Mouse (Mus musculus): Measurements from ENCODE around the gene Palm2.

Gene Palm2

DNA sequence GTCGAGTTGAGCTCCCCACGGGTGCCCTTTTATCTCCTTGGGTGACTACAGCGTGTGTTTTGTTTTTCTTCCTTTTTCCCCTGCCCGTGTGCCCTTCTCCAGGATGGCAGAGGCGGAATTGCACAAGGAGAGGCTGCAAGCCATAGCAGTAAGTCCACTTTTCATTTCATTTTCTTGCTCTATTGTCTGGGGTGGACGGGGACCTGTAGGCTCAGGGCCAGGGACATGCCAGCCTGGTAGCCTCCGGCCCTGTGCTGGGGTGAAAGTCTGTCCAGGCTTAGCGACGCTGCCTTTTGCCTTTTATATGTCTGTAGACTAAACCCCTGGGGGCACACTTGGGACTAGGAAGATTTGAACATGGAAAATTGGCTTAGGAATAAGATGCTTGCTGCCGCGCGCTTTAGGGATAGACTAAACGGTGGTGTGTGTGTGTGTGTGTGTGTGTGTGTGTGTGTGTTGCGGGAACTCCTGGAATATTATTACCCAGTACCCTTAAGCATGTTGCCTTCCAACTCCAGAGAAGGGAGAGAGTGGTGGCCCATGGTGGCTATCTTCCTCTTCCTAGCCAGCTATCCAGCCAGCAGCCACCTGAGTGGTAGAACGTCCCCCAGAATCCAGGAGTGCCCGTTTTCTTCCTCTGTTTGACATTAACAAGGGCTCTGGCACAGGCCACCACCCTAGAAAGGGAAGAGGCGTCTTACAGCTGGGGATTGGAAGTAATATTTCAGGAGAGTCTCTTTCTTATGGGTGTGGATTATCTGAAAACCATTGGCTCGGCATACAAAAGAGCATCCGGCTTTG lies 134.4 kb downstream of the Palm2 start:
- DNase-seq (ENCODE audit: extremely low spot score): peak; percentile 33

DNA sequence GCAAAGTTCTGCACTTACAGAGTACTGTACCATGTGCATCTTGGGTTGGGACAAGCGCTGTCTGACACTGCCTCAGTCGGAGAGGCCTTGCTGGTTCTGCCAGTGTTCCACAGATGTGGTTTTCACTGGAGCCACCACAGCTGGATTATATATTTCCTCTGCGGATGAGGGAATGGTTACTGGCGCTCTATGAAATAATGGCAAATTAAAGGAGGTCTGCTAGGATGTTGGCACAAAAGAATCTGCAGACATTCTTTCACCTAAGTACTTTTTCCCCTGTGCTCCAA lies 135.0 kb downstream of the Palm2 start:
- no peak for DNase-seq (ENCODE audit: extremely low spot score)

DNA sequence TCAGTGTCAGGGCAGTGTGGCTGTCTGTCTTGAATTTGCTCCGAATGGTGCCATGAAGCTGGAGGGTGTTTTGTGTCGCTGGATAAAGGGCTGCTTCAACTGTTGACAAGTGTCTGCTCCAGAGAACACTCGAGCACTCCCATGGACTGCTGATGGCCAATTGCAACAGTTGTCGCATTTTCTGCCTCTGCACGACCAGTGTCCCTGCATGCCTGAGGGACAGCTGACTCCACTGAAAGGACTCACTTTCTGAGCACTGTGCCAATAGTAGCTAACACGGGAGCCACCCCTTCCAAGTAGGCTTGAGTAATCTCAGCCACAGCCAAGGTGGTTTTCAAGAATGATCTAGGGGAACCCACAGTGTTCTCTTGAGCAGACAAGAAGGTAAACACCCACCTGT lies 135.7 kb downstream of the Palm2 start:
- no peak for DNase-seq (ENCODE audit: extremely low spot score)

DNA sequence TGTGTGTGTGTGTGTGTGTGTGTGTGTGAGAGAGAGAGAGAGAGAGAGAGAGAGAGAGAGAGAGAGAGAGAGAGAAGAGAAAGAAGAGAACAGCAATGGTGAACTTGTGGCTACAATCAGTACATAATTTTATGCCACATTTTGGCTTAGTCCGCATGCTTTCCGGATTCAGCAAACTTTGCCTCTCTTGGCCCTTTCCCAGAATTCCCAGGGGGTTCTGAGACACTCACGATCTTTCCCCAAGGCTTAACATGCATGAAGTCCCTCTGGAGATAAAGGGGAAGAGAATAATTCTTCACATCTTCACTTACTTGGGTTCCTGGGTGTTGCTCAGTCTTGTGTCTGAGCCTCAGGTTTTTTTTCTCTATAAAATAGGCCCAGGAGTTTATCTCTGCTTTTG lies 136.2 kb downstream of the Palm2 start:
- no peak for DNase-seq (ENCODE audit: extremely low spot score)

DNA sequence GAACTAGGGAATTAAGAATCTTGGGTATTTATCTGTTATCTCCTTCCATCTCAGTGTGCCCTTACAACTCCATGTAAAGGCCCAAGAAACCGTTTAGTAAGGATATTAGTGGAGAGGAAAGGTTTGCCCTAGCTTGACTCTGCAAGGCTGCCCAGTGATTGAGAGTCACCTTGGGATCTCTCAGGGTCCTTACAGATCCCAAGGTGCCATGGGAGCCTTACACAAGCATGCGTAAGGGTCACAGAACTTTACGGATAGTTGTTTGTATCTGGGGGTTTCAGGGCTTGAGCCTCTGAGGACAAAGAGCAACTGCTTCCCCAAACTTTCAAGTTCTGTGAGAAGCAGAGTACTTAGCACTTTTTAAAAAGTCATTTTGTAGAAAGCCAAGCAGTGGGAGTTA lies 140.1 kb downstream of the Palm2 start:
- no peak for DNase-seq (ENCODE audit: extremely low spot score)

DNA sequence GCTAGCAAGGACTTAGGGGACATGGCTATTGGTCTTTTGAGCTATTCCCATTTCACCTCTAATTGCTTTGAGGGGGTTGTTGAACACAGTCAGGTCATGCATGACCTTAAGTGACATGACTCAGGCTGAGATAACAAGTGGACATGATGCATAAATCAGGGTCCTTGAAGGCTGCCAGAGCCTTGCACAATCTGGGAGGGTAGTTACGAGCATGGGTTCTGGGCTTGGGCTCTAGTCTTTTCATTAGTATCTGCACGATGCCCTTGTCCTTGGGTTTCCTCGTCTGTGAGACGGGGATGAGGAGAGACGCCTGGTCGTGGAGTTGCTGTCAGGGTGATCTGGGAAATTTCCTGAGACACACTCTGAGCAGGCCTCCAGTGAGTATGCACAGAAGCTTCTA lies 140.6 kb downstream of the Palm2 start:
- DNase-seq (ENCODE audit: extremely low spot score): no peak

DNA sequence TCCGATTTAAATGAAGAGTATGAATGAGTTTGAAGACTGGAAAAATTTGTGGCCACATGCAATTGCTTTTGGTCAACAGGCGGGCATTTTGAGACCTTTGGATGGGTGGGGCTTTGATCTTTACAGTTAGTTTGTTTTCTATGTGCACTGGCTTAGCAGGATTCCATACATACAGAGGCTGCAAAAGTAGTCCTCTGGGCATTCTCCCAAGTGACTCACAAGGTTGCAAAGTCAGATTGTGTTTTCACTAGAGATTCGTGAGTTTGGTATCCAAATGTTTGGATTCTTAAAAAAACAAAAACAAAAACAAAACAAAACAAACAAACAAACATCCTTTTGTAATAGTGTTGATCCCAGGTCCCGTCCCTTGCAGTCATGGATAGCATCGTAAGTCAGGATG lies 141.6 kb downstream of the Palm2 start:
- DNase-seq (ENCODE audit: extremely low spot score): no peak

DNA sequence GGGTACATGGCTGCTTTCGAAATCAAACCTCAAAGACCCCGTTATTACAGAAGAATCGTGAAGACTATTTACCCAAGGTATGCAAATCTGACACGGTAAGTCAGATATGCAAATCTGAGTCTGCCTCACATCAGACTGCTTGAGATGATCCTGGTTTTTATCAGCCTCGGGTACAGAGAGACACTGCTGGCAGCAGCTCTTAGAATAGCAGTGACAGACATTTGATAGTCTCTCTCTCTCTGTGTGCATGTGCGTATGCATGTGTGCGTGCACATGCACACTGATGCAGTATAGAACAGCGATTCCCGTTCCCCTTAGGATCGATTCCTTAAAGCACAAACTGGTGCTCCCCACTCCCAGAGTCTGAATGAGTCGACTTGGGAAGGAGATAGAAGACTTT lies 142.0 kb downstream of the Palm2 start:
- no peak for DNase-seq (ENCODE audit: extremely low spot score)

DNA sequence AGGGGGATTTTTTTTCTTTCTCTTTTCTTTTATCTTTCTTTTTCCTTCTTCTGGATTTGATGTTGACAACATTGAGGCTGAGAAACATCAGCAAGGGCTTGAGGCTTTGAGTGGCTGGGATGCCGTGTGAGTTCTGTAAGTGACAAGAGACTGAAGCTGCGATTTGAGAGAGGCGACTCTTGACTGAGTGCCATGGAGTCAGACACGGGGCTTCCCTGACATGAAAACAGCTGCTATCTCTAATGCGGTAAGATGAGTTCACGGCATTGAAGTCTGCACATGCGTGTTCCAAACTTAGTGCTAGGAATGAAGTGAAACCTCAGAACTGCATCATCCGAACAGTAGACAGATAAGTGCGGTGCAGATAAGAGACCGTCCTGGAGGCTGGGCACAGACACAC lies 145.6 kb downstream of the Palm2 start:
- DNase-seq (ENCODE audit: extremely low spot score): no peak

DNA sequence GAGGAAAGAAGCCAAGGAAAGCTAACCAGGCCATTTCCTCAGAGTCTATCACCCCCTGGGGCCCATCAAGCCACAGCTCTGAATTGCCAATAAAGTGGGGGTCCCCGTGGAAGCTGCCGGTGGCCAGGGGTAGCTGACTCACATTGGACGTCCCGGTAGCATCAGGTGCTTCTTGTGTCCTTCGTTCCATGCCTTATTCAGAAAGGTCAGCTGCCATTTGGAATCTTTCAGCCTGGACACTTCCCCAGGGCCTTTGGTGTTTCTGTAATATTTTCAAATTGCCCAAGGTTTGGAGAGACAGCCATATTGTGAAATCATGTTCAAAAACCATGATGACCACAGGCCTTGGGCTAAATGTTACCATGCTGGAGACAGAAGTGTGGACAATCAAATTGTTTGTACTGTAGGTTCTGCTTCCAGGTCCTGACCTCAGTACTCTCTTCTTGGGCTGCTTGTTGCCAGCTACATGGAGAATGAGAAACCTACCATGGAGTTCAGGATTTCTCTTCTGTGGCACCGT lies 151.3 kb downstream of the Palm2 start:
- DNase-seq (ENCODE audit: extremely low spot score): no peak

DNA sequence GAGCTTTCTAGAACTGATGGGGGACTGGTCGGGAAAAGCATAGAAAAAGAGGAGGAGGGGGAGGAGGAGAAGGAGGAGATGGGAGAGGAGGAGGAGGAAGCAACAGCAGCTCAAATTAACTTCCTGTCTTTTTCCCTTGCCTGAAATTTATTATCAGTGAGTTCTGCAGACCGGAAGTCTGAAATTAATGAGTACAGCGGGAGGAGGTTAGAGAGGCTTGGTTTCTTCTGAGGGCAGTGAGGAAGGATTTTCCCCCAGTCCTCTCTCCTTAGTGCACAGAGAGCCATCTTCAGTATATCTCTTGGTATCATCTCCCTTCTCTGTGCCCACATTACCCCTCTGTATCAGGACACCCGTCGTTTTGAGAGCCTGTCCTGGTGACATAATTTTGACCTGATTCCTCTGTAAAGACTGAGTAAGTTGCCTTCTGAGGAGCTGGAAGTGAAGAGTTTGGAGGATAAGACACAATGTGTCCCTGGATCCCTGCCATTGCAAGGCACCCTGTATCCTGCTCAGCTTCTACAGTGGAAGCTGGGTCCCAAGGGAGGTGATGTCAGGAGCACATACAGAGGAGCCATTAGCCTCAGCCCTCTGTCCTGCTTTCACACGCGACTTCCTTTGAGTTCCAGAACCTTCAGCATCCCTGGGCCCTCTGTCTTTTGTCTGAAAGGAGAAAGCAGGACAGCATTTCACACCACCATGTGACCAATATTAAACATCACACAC lies 153.0 kb downstream of the Palm2 start:
- no peak for DNase-seq (ENCODE audit: extremely low spot score)

DNA sequence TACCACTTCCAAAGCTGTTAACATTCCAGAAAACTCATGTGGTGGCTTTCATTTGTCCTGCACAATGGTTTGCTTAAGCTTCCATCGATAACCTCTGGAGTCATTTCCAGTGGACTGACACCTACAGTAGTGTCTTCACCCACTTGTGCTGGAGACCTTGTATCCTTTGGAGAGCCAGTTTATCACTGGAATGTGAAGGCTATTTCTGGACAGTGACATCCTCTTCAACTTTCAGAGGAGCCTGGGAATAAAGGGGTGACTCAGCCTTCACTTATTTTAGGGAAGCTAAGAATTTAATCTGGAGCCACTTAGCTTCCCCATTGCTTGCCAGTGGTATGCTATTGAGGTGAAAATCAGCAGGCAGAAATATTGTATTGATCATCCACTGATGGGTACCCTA lies 154.3 kb downstream of the Palm2 start:
- no peak for DNase-seq (ENCODE audit: extremely low spot score)

DNA sequence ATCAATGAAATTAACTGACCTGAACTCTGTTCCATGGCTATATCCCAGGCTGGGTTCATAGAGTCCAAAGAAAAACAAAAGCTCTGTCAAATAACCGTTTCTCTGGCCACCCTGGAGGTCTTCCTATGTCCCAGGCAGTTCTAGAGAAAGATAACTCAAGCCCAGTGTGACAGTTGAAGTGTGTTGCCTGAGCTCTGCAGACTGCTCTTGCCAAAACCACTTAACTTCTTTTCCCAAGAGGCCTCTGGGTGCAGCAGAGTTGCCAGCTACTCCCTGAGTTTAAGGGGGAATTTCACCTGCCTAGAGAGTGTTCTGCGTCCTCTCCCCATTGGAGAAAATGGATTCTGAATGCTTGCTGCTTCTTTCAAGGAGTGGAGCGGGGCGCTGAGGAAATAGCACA lies 158.7 kb downstream of the Palm2 start:
- DNase-seq (ENCODE audit: extremely low spot score): no peak

DNA sequence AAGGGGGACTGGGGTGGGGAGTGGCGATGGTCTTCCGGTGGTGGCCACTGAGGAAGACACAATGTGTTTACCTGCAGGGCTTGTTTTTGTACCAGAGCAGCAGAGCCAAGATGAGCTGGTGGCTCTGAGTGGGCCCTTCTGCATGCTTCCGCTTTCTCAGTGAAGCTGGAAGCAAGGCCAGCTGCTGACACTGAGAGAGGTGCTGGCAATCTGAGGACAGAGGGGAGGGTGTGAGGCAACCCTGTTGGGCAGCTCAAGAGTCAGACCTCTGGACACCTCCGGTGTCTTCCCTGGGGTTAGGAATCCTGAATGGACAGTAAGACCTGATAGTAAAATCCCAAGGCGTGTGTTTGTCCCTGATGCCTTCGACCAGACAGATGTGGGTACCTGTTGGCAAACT lies 165.9 kb downstream of the Palm2 start:
- no peak for DNase-seq (ENCODE audit: extremely low spot score)

DNA sequence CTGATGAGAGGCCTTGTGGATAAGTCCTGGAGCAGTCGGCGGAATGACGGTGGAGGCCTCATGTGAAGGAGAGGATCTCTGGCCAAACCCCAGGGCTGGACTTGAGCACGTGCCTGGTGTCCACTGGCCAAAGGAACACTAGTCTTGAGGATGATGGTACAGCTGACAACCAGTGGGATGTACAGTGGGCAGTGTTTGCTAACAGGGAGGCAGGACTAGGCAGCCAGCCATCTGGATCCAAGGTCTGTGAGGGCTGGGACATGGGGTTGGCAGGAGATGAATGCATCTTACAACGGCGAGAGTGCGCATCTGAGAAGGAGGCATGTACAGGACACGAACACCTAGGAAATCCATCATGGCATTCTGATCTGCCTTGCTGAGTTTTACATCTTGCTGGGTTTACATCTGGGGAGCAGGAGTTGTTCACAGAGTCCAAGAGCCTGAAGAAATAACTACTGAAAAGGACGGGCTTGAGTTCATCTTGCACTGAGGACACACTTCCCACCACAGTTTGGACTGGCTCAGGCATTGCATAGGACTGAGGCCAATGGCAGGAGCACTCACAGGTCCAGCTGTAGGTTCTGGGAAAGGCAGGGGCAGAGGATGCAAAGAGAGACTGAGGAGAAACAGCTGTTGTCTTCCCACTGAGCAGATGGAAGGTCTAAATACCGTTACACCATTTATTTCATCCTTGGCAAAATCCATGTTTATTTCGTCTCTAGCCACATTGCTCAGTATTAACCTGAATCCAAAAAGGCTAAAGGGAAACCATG lies 166.8 kb downstream of the Palm2 start:
- no peak for DNase-seq (ENCODE audit: extremely low spot score)

DNA sequence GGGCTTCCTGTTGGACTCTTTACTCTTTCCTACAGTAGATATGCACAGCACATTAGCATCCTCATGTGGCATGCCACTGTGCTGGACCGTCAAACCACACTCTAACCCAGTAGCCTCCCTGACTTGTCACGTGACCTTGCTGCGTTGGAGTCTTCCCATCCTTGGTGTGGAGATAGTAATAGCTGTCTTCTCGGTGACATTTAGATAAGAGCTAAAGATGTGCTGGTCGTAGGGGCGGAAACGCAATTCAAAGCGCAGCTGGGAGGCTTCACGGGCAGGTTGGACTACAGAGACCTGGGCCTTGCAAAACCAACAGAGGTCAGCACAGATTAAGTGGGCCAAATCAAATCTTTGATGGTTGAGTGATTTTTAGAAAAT lies 167.4 kb downstream of the Palm2 start:
- no peak for DNase-seq (ENCODE audit: extremely low spot score)

DNA sequence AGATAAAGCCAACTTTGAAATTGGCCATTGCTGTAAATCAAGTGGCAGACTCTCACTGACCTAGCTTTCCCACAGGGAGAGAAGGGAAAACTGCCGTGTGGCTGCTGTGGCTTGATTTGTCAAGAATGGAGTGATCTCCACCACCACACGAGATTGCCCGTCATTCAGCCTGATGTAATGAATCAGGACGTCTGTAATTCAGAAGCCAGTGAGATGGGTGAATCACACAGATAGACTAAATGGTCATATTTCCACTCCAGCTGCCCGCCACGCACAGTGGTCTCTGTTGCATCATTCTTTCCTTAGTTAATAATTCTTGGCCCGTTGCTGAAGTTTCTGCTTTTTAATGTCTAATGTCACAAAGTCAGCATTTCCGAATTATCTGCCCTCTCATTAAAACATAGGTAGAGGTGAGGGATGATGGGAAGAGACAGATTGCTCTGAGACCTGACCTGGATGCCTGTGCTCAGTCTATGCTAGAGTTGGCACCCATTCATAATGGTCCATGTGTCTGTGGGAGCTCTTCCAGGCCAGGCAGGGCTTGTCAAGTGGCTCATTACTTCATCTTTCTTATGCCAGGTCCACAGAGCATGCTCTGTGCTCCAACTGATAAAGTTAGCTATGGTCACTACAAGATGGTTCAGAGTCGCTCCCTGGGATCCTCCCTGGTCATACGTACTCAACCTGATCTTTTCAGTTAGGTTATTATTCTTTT lies 168.0 kb downstream of the Palm2 start:
- no peak for DNase-seq (ENCODE audit: extremely low spot score)

DNA sequence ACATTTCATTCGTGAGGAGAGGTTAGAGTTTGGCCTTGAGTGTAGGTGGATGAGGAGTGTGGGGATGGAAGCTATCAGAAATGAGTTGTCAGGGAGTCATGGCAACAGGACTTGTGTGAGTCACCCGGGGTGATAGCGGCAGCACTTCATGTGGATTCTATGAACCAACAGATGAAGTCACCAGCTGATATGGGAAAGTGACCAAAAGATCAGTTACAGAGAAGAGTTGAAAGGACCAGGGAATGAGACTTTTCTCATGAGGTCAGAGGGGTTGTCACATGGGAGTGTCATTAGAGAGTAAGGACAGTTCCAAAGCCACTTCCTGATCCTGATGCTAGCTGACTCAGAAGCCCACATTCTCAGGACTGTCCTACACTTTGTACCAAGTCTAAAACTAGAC lies 172.2 kb downstream of the Palm2 start:
- DNase-seq (ENCODE audit: extremely low spot score): no peak

DNA sequence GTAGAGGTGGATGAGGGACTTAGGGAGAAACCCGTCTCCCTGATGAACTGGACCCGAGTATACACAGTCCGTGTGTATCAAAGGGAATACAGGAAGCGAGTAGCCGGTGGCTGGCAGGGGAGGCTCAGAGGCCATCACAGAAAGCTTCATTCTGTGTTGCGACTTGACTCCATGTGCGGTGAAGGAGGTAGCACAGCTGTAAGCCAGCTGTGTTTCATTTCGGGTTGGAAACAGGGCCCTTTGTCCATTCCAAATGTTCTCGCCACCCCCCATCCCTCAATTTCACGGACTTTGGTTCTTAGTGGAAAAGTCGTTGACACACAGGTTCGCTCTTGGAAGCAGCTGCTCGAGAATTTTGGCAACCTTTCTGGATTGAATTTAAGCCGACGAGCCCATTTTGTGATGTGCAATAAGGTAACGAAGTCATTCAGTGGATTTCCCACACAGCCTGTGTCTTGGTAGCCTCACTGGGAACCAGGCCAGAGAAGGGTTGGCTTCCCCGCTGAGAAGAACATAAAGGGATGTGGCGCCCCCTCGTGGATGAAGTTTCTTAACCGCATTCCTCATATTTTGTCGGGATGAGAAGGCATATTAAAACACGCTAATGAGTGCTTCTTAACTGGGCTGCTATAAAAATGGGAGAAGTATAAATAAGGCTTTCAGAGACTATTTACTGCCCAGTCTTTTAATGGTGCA lies 173.3 kb downstream of the Palm2 start:
- peak; percentile 80 for DNase-seq (ENCODE audit: extremely low spot score)

DNA sequence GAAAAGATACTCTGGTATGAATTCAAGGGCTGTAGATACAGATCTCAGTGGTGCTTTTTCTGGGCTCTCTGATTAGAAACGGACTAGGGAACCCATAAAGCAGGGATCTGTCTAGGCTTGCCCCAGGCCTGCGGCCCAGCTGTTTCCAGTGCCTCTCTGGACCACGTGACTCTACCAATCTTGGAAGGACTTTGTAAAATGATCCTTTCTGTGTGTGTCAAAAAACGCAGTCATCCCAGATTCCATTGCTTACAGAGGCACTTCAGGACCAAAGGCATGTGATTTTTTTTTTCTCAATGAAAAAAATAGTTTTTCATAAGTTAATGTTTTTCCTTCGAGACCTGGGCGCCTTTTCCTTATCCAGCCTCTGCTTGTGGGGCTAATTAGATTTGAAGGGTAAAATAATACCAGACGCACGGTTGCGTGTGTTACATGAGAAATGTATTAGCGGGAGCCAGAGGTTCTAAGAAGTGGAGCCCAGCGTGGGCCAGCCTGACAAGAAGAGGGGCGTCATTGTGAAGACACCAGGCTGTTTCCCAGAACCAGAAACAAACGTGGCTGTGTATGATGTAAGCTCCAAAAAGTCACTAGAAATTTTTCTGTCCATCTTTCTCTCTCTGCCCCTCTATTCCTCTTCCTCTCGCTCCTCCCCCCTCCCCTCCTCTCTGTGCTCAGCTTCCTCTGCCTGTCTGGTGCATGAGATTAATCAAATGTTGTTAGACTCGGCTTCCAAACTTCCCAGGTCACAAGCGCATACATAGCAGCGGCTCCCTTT lies 177.4 kb downstream of the Palm2 start:
- DNase-seq (ENCODE audit: extremely low spot score): peak; percentile 16

DNA sequence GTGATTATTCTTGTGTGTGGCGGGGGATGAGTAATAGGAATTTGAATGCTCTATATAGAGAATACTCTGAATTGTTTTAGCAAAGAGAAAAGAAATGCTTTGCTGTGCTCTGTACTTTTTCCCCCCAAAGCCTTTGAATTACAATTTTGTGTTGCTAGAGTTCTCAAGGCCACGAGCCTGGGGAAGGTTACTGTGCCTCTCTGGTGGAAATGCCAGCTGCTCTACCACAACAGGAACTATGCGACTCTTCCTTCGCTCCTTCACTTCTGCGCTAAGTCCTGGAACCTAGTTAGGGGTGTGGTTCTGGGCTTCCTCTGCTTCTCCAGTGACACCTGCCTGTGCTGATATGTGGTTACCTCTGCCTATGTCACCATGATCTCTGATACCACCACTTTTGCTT lies 178.7 kb downstream of the Palm2 start:
- no peak for DNase-seq (ENCODE audit: extremely low spot score)
